Mouse (Mus musculus): ENCODE measurements around the gene Wdr63.

DNA sequence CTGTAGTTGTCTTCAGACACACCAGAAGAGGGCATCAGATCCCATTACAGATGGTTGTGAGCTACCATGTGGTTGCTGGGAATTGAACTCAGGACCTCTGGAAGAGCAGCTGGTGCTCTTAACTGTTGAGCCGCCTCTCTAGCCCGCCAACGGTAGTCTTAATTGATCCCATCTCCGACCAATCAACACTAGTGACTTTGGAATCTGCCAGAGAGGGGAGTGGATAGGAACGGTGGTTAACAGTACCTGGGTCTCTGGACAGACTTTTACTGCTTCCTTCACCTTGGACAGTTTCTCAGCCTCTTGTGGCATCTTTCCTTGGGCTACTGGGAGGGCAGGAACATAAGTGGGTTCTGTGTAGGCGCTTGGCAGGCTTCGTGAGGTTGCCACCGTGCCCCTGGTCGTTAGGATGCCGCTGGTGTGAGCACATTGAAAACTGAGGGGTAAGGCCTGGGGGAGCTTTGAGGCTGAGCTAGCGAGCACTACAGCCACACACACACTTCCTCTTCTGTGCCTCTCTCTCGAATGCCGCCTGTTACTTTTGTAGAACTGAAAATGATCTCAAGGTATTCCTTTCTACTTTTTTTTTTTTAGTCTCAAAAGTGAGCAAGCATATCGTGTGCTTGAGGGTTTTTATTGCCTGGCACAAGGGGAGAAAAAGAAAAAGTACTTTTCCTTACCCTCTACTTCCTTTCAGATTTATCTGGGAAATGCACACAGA lies 114.3 kb downstream of the Wdr63 start:
- TF ChIP-seq POLR2A (IDR thresholded peaks at IDR 0.05; ENCODE audit: borderline replicate concordance, control insufficient read depth, low read depth, low read length) = no peak
- TF ChIP-seq CTCF (IDR thresholded peaks at IDR 0.05; ENCODE audit: control insufficient read depth, insufficient read depth, low read length) = no peak
